Mouse (Mus musculus) limb, embryonic 14.5 days (tissue): ENCODE measurements at regions not wholly inside any gene's neighbourhood (a gene's known extent, or its start where the extent isn't known, plus 50 kb on each side); places are given as distances from the start of the nearest gene placed in this dataset.

ENCODE experiments used
- ATAC-seq: fragments of 200-750 bp; cut with Nextera tagmentation; 2 replicates; pipeline ENCODE4 v1.8.0; 2017; ENCODE audit warnings: low read depth, moderate number of reproducible peaks, moderate TSS enrichment; ENCODE audit not compliant: low FRiP score
- DNase-seq: peaks from one replicate; pipeline ENCODE4 v3.0.0-alpha.2; 2015; ENCODE audit warnings: low spot score
- H3K27ac ChIP-seq: fragments of 300-500 bp; sonication (generic); replicated peaks from 2 replicates; pipeline ENCODE4 v1.5.1; 2014; ENCODE audit warnings: low read depth, mild to moderate bottlenecking, low read length, moderate library complexity, mixed read lengths
- H3K27me3 ChIP-seq: fragments of 300-500 bp; sonication (generic); 2 replicates; pipeline ENCODE4 v1.6.1; 2014; ENCODE audit warnings: low read length, mixed read lengths; ENCODE audit not compliant: control insufficient read depth, insufficient read depth
- H3K36me3 ChIP-seq: fragments of 300-500 bp; sonication (generic); 2 replicates; pipeline ENCODE4 v1.6.1; 2014; ENCODE audit warnings: mild to moderate bottlenecking, low read length, moderate library complexity, mixed read lengths; ENCODE audit not compliant: control insufficient read depth, insufficient read depth
- H3K4me1 ChIP-seq: fragments of 300-500 bp; sonication (generic); 2 replicates; pipeline ENCODE4 v1.6.1; 2014; ENCODE audit warnings: antibody characterized with exemption, low read length, mixed read lengths; ENCODE audit not compliant: control insufficient read depth, insufficient read depth
- H3K4me2 ChIP-seq: fragments of 300-500 bp; sonication (generic); replicated peaks from 2 replicates; pipeline ENCODE4 v1.6.1; 2014; ENCODE audit warnings: low read depth, mild to moderate bottlenecking, low read length, moderate library complexity; ENCODE audit not compliant: severe bottlenecking
- H3K4me3 ChIP-seq: fragments of 300-500 bp; sonication (generic); replicated peaks from 2 replicates; pipeline ENCODE4 v1.5.1; 2014; ENCODE audit warnings: low read length
- H3K9ac ChIP-seq: fragments of 300-500 bp; sonication (generic); 2 replicates; pipeline ENCODE4 v1.6.1; 2014; ENCODE audit warnings: mild to moderate bottlenecking, low read depth, low read length, moderate library complexity; ENCODE audit not compliant: severe bottlenecking
- H3K9me3 ChIP-seq: fragments of 300-500 bp; sonication (generic); 2 replicates; pipeline ENCODE4 v1.6.1; 2016; ENCODE audit warnings: low read length; ENCODE audit not compliant: control insufficient read depth
- POLR2A ChIP-seq: fragments of 200-500 bp; IDR thresholded peaks from 2 replicates; pipeline ENCODE4 v1.8.0; 2012; ENCODE audit warnings: inconsistent platforms, mild to moderate bottlenecking, moderate library complexity, borderline replicate concordance; ENCODE audit not compliant: insufficient read depth, insufficient read length; ENCODE audit errors: extremely low read depth
- WGBS: fragments of 180-500 bp; shearing (Covaris S2); extraction: QIAGEN DNeasy Blood & Tissue Kit; methylation state at CpG from one replicate; pipeline ENCODE4 v1.1.7; 2014; 5-methylcytosine and 5-hydroxymethylcytosine counted together

DNA sequence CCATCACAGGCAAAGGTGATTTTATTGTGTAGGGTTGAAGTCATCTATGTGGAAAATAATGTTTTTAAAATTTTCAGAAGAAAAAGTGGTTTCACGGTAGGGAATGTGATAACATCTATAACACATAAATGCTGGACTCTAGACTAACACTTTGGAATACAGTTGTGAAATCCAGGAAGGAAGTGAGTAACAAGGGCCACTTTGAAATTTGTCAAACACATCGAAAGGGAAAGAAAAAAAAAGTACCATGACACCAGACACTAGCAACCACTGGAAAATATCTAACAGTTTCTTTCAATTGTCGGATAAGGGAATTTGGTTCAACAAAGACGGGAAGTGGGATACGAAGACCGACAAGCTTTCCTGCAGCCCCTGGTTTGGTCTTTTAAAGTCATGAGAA is 181.7 kb upstream of the Btg1 start:
- WGBS: 80% methylated on average over 6 of the region's 6 CpGs
- DNase-seq: no peak

DNA sequence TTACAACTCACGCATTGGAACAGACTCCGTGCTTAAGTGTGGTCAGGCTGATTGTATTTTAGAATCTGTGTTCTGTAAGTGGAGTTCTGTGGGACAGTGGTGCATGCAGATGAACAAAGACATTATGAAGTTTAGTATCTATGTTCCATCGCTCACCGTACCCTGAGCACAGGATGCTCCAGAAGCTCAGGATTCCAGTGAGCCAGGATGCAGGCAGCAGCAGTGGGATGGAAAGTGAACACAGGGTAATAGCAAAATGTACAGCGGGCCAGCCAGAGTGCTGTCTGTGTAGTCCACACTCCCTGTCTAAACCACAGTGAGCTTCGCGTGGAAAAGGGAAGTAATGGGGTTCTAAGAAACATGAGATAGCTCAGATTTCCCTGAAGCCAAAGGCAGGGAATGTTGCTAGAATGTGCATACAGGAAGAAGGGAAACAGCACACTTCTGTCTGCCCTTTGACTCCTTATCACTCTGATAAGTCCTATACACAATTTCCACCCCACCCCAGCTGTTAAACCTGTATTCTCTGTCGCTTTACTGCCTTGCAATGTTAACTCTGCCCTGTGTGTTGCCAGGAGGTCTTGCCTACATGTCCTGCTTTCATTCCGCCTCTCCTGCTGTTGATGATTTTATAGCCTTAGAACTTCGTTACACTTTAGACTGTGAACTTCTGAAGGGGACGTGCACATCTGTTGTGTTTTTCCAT is 178.3 kb upstream of the Btg1 start:
- DNase-seq (no peak), ATAC-seq (no peak)
- Histone ChIP-seq H3K9ac (no peak overlapping the region), H3K4me3 (no peak overlapping the region), H3K36me3 (no peaks in the 10 kb centered on the region), H3K9me3 (no peaks in the 10 kb centered on the region), H3K27me3 (no peaks in the 10 kb centered on the region), H3K4me1 (no peaks in the 10 kb centered on the region), H3K4me2 (no peak overlapping the region), H3K27ac (no peak overlapping the region)
- 85% methylated on average over 11 of the region's 11 CpGs for WGBS
- no peak for TF ChIP-seq POLR2A

More for the DNA sequence above, 181.7 kb upstream of the Btg1 start:
- H3K9ac ChIP-seq: no peak overlapping the region
- no peaks in the 10 kb centered on the region for H3K27me3 ChIP-seq
- H3K4me3 ChIP-seq: no peak overlapping the region
- no peaks in the 10 kb centered on the region for H3K4me1 ChIP-seq
- no peak for ATAC-seq
- no peak overlapping the region for H3K4me2 ChIP-seq
- no peak for TF ChIP-seq POLR2A
- H3K27ac ChIP-seq: no peak overlapping the region
- no peaks in the 10 kb centered on the region for H3K36me3 ChIP-seq
- no peaks in the 10 kb centered on the region for H3K9me3 ChIP-seq

GRCm38 (mm10) chr10:96442165-96442564 is 174.6 kb upstream of the Btg1 start:
- no peak for TF ChIP-seq POLR2A
- Histone ChIP-seq H3K27me3 (no peaks in the 10 kb centered on the region), H3K4me1 (no peaks in the 10 kb centered on the region), H3K4me3 (no peak overlapping the region), H3K9ac (no peak overlapping the region), H3K27ac (0 out of 2 replicates have a peak overlapping the region, but pooled peaks have one; percentile 10), H3K36me3 (no peaks in the 10 kb centered on the region), H3K9me3 (peaks cover 3% of the 10 kb centered on the region; the same call in 1 of the 2 replicates), H3K4me2 (no peak overlapping the region)
- ATAC-seq (no peak), DNase-seq (no peak)

DNA sequence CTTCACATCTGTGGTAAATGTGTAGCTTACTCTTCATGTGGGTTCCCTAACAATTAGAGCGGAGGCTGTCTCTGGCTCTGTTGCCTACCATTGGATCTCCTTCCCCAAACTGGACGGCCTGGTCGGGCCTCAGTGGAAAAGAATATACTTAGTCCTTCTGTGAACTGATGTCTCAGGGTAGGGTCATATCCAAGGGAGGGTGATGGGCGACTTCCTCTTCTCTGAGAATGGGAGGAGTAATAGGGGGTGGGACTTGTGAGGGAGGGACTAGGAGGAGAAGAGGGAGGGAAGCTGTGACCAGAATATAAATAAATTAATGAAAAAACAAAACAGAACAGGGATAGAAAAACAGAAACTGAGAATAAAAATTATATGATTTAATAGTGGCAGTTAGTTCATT is 166.5 kb upstream of the Btg1 start:
- Histone ChIP-seq H3K36me3 (no peaks in the 10 kb centered on the region), H3K4me1 (no peaks in the 10 kb centered on the region), H3K27ac (no peak overlapping the region), H3K27me3 (no peaks in the 10 kb centered on the region), H3K9ac (no peak overlapping the region), H3K4me3 (no peak overlapping the region), H3K9me3 (peaks cover 3% of the 10 kb centered on the region; the same call in 1 of the 2 replicates), H3K4me2 (no peak overlapping the region)
- WGBS: 94% methylated on average over 4 of the region's 4 CpGs
- DNase-seq (no peak), ATAC-seq (no peak)
- TF ChIP-seq POLR2A: no peak

DNA sequence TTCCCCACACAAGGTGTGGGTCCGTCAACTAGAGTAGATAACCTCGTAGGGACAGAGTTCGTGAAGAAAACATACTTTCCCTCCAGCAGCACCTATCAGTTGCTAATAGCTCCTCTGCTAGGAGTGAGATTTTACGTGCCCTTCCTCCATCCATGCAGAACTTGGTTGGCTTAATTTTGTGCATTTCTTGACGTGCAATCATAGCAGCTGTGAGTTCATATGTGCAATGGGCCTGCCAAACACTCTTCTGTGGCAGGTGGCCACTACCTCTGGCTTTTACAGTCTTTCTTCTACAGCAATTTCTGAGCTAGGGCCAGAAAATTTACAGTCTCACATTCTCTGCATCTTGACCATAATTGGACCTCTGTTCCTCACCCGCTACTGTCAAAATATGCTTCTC is 161.9 kb upstream of the Btg1 start:
- ATAC-seq (no peak), DNase-seq (peak; percentile 37)
- no peaks in the 10 kb centered on the region for H3K27me3 ChIP-seq
- no peaks in the 10 kb centered on the region for H3K36me3 ChIP-seq
- no peak overlapping the region for H3K9ac ChIP-seq
- WGBS: 66% methylated on average over 6 of the region's 6 CpGs
- TF ChIP-seq POLR2A: no peak
- no peak overlapping the region for H3K4me3 ChIP-seq
- H3K9me3 ChIP-seq: peaks cover 3% of the 10 kb centered on the region; the same call in 1 of the 2 replicates
- no peak overlapping the region for H3K27ac ChIP-seq
- H3K4me1 ChIP-seq: 0 out of 2 replicates have a peak, but pooled peaks cover 4% of the 10 kb centered on the region
- H3K4me2 ChIP-seq: no peak overlapping the region
